Mouse (Mus musculus) spleen, postnatal 4 days (tissue): ENCODE data around the gene Nyx.

Experiments
- DNase-seq, 2 experiments: peaks; one replicate each; pipeline ENCODE4 v3.0.0; 2022; ENCODE audit warnings: low spot score in 2 of 2

The Nyx gene

GRCm38 (mm10) chrX:13492922-13493321 lies 27.0 kb downstream of the Nyx start:
- no peak for DNase-seq

GRCm38 (mm10) chrX:13494892-13495703 lies 29.2 kb downstream of the Nyx start:
- DNase-seq = no peak

- no peak for DNase-seq
Measured at GRCm38 (mm10) chrX:13500284-13500683, 34.4 kb downstream of the Nyx start.

DNA sequence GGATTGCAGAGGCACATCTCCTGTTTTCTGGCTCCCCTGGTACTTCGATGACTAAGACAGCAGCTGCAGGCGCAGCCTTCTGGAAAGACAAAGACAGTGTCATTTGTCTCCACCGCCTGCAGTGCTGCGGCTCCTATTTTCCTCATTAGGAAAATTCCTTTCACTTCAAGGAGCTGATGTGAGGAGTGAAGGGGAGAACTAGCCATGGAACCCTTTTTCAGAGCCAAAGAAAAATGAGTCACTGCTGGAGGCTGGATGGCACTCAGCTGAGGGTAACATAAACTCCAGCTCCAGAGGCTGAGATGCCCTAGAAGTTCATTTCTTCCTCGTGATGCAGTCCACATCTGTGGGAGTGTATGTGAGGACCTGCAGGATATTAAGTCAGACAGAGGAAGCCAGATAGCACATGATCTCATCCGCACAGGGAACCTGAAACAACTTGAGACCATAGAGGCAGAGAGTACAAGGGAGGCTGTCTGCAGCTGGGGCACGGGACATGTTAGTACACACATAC lies 37.0 kb downstream of the Nyx start:
- DNase-seq = no peak

DNA sequence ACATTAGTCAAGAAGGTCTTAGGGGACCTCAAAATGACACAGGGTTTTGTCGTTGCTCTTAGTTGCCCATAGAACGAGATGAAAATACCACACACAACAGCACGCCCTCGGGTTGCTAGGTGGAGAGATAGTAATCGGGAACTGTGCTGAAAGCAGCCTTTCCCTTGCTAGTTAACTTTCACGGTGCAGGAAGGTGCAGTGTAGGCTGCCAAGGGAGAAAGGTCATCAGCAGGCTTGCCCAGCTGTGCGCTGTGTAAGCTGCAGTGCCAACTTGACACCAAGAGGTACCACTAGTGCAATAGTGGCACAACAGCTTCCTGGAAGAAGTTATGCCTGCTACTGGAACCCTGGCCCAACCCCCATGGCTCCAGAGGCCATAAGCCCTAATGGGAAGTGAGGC lies 38.5 kb downstream of the Nyx start:
- DNase-seq = no peak

- DNase-seq = no peak
Measured at GRCm38 (mm10) chrX:13506376-13506775, 40.5 kb downstream of the Nyx start.

GRCm38 (mm10) chrX:13513127-13513526 lies 47.2 kb downstream of the Nyx start:
- DNase-seq = no peak

DNA sequence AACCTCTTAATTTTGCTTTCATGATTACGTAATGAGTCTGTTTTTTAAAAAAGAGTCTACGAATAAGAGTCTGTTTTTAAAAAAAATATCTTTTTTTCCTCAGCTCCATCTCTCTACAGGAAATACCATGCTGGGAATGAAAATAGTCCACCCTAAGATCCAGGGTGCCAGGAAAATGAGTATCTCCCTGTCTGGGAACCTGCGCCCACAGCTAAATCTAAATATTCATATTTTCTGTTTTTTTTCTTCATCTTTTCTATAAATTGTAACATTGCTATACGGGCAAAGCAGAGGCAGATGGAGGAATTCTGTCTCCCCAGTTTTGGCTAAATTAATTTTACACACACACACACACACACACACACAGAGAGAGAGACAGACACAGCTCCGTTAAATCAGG lies 48.0 kb downstream of the Nyx start:
- no peak for DNase-seq

DNA sequence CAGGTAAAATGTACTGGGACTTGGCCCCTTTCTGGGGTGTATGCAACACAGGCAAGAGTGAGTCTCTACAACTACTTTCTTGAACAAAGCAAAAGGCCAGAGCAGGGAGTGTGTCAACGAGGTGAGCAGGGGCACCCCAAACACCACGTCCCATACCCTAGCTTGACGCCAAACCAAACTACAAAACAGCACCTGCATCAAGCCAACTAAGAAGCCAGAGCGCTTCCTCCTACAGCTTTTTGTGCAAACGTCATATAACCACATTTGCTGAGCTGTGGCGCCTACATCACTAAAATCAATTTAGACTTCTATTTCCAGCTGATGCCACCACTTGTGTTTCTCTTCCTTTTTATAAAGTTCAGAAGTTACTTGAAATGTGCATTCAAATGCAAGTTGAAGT lies 50.5 kb downstream of the Nyx start:
- DNase-seq = no peak

GRCm38 (mm10) chrX:13518019-13518418 lies 52.1 kb downstream of the Nyx start:
- DNase-seq = no peak

DNA sequence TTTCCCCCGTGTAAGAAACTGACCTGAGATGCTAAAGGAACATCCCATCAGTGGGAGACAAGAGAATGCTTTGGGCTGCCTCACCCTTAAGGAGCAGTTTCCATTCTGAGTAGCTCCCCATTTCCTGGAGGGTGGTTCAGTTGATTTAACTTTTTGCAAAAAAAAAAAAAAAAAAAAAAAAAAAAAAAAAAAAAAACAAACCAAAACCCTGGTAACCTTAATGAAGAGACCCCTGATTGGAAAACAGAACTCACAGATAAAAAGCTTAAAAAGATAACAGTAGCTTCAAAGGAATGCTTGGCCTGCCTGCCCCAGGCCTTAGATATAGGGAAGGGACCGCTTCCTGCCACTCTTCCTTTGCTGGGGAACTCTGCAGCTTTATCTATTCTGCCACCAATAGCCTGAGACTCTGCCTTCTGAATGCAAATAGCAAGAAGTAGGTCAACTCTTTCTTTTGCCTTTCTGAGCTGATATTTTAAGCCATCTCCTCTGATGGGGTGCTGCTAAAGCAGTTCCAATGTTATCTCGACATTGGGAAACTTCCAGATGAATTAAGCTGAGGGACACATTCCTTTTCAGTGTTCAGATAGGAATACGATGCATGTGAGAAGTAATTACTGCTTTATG lies 53.0 kb downstream of the Nyx start:
- no peak for DNase-seq

- no peak for DNase-seq
Measured at GRCm38 (mm10) chrX:13519408-13519783, 53.5 kb downstream of the Nyx start.

DNA sequence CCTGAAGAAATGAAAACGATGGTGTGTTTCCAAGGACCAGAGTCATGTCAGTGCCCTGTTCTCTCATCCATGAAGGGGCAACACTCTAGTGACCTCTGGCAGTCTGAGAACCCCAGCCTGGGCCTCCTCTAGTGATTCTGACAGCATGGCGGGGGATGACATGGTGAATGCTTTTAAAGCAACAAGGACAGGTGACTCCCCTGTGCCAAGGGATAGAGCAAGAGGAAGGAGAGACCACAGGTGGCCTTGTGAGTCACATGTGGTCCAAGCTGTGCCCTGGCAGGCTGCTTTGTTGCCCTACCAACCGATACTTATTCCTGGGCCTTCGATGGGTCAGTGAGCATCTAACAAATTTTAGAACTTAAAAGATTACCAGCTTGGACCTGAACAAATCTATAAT lies 54.7 kb downstream of the Nyx start:
- no peak for DNase-seq

- DNase-seq = no peak
Measured at GRCm38 (mm10) chrX:13521288-13521687, 55.4 kb downstream of the Nyx start.
